Mouse (Mus musculus) intestine, embryonic 14.5 days (tissue): ENCODE measurements at regions not wholly inside any gene's neighbourhood (a gene's known extent, or its start where the extent isn't known, plus 50 kb on each side); places are given as distances from the start of the nearest gene placed in this dataset.

ENCODE experiments used
- ATAC-seq: fragments of 200-750 bp; cut with Nextera tagmentation; replicated peaks from 2 replicates; pipeline ENCODE4 v1.8.0; 2017; ENCODE audit warnings: low read depth, moderate number of reproducible peaks, moderate TSS enrichment, moderate library complexity; ENCODE audit not compliant: low FRiP score, low TSS enrichment
- DNase-seq: peaks from one replicate; pipeline ENCODE4 v3.0.0-alpha.2; 2018; ENCODE audit warnings: low spot score
- H3K27ac ChIP-seq: fragments of 300-500 bp; sonication (generic); 2 replicates; pipeline ENCODE4 v1.5.1; 2014; ENCODE audit warnings: low read depth, mild to moderate bottlenecking, control low read depth
- H3K27me3 ChIP-seq: fragments of 300-500 bp; sonication (generic); replicated peaks from 2 replicates; pipeline ENCODE4 v1.6.1; 2014; ENCODE audit warnings: low read length, control low read depth; ENCODE audit not compliant: control insufficient read depth, insufficient read depth
- H3K36me3 ChIP-seq: fragments of 300-500 bp; sonication (generic); 2 replicates; pipeline ENCODE4 v1.6.1; 2014; ENCODE audit warnings: low read length, control low read depth; ENCODE audit not compliant: control insufficient read depth, insufficient read depth
- H3K4me1 ChIP-seq: fragments of 300-500 bp; sonication (generic); replicated peaks from 2 replicates; pipeline ENCODE4 v1.6.1; 2014; ENCODE audit warnings: low read length, control low read depth, mixed read lengths; ENCODE audit not compliant: control insufficient read depth, insufficient read depth
- H3K4me2 ChIP-seq: fragments of 300-500 bp; sonication (generic); 2 replicates; pipeline ENCODE4 v1.6.1; 2014; ENCODE audit warnings: low read length
- H3K4me3 ChIP-seq: fragments of 300-500 bp; sonication (generic); 2 replicates; pipeline ENCODE4 v1.5.1; 2014; ENCODE audit warnings: low read depth, low read length, control low read depth, mixed read lengths
- H3K9ac ChIP-seq: fragments of 300-500 bp; sonication (generic); 2 replicates; pipeline ENCODE4 v1.6.1; 2014; ENCODE audit warnings: mild to moderate bottlenecking, low read length
- H3K9me3 ChIP-seq: fragments of 300-500 bp; sonication (generic); 2 replicates; pipeline ENCODE4 v1.6.1; 2016; ENCODE audit warnings: low read length, control low read depth; ENCODE audit not compliant: control insufficient read depth
- WGBS: fragments of 180-500 bp; shearing (Covaris S2); extraction: QIAGEN DNeasy Blood & Tissue Kit; methylation state at CpG from one replicate; pipeline ENCODE4 v1.1.7; 2014; 5-methylcytosine and 5-hydroxymethylcytosine counted together

- Histone ChIP-seq H3K27ac (no peak overlapping the region), H3K4me3 (no peak overlapping the region), H3K4me1 (peaks cover 5% of the 10 kb centered on the region; the same call in 1 of the 2 replicates), H3K4me2 (no peak overlapping the region), H3K9me3 (no peaks in the 10 kb centered on the region), H3K36me3 (no peaks in the 10 kb centered on the region), H3K9ac (no peak overlapping the region), H3K27me3 (no peaks in the 10 kb centered on the region)
- no peak for DNase-seq
- ATAC-seq, result no peak
- 74% methylated on average over 12 of the region's 12 CpGs for WGBS
Measured at GRCm38 (mm10) chr12:77855796-77856195, 338.2 kb upstream of the Gm6657 start.

DNA sequence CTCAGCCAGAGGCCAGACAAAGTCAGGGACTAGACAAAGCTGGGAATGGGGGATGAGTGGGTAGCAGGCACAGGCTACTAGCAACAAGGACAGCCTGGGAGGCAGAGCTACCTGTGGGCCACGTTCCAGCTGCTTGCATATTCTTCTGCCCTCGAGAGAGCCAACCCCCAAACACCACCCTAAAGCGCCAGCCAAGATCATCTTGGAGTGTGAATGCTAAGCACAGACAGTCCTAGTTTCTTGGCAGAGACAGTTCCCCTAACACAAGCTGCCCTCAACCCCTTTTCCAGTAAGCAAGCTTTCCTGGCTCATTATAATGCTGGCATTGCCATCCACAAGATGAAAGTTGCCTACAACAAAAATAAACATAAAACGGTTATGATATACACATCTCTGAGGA is 336.8 kb upstream of the Gm6657 start:
- no peaks in the 10 kb centered on the region for H3K36me3 ChIP-seq
- H3K4me1 ChIP-seq, result 0 out of 2 replicates have a peak, but pooled peaks cover 5% of the 10 kb centered on the region
- H3K9ac ChIP-seq, result no peak overlapping the region
- ATAC-seq (no peak), DNase-seq (no peak)
- H3K27ac ChIP-seq, result no peak overlapping the region
- H3K4me3 ChIP-seq, result no peak overlapping the region
- H3K9me3 ChIP-seq, result no peaks in the 10 kb centered on the region
- H3K4me2 ChIP-seq, result no peak overlapping the region
- H3K27me3 ChIP-seq, result no peaks in the 10 kb centered on the region
- 60% methylated on average over 4 of the region's 4 CpGs for WGBS

GRCm38 (mm10) chr12:77860769-77861557 is 333.1 kb upstream of the Gm6657 start:
- Histone ChIP-seq H3K27me3 (no peaks in the 10 kb centered on the region), H3K27ac (no peak overlapping the region), H3K4me2 (no peak overlapping the region), H3K4me1 (no peaks in the 10 kb centered on the region), H3K9me3 (no peaks in the 10 kb centered on the region), H3K9ac (no peak overlapping the region), H3K4me3 (no peak overlapping the region), H3K36me3 (no peaks in the 10 kb centered on the region)
- DNase-seq, result no peak
- ATAC-seq, result no peak
- 51% methylated on average over 13 of the region's 13 CpGs for WGBS

DNA sequence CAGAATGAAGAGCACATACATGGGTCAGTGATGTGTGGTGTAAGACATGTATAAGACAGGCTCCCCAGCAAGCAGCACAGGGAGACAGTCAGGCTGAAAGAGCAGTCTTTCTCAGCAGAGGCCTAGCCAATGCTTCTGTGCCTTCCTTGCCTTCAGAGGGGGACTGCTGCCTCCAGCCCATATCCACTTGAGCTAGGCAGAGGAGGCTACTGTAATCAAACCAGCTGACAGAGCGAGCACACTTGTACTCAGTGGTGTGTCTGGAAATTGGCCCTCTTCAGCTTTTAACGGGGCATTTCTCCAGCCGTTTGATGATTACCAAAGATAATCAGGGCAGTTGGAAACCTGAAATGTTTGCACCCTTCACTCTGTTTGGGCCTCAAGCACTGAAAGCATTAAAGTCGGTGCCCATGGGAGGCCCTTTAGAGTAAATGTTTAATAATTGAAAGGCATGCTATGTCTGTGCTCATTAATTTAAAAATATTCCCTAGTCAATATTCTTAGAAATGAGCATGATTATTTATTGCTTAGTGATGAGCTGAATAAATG is 326.0 kb upstream of the Gm6657 start:
- no peaks in the 10 kb centered on the region for H3K27me3 ChIP-seq
- no peak overlapping the region for H3K4me3 ChIP-seq
- H3K36me3 ChIP-seq, result no peaks in the 10 kb centered on the region
- WGBS, result 36% methylated on average over 4 of the region's 4 CpGs
- no peaks in the 10 kb centered on the region for H3K4me1 ChIP-seq
- H3K9ac ChIP-seq, result no peak overlapping the region
- no peak for DNase-seq
- no peak for ATAC-seq
- no peak overlapping the region for H3K27ac ChIP-seq
- no peak overlapping the region for H3K4me2 ChIP-seq
- no peaks in the 10 kb centered on the region for H3K9me3 ChIP-seq

GRCm38 (mm10) chr12:77869296-77869695 is 324.7 kb upstream of the Gm6657 start:
- Histone ChIP-seq H3K4me2 (no peak overlapping the region), H3K9ac (no peak overlapping the region), H3K4me3 (no peak overlapping the region), H3K27ac (no peak overlapping the region), H3K9me3 (no peaks in the 10 kb centered on the region), H3K36me3 (no peaks in the 10 kb centered on the region), H3K4me1 (no peaks in the 10 kb centered on the region), H3K27me3 (no peaks in the 10 kb centered on the region)
- ATAC-seq (no peak), DNase-seq (no peak)
- 92% methylated on average over 3 of the region's 3 CpGs for WGBS

- Histone ChIP-seq H3K9me3 (no peaks in the 10 kb centered on the region), H3K36me3 (no peaks in the 10 kb centered on the region), H3K9ac (no peak overlapping the region), H3K4me1 (no peaks in the 10 kb centered on the region), H3K4me3 (no peak overlapping the region), H3K4me2 (no peak overlapping the region), H3K27ac (no peak overlapping the region), H3K27me3 (no peaks in the 10 kb centered on the region)
- DNase-seq, result no peak
- ATAC-seq, result no peak
- whole genome bisulfite sequencing, result 71% methylated on average over 2 of the region's 2 CpGs
Measured at GRCm38 (mm10) chr12:77887335-77887734, 306.7 kb upstream of the Gm6657 start.

- no peak overlapping the region for H3K27ac ChIP-seq
- ATAC-seq (no peak), DNase-seq (no peak)
- WGBS, result 93% methylated on average over 6 of the region's 6 CpGs
- H3K9ac ChIP-seq, result no peak overlapping the region
- H3K4me3 ChIP-seq, result no peak overlapping the region
- no peak overlapping the region for H3K4me2 ChIP-seq
- H3K4me1 ChIP-seq, result peaks cover under 1% of the 10 kb centered on the region; the same call in 1 of the 2 replicates
- no peaks in the 10 kb centered on the region for H3K36me3 ChIP-seq
- no peaks in the 10 kb centered on the region for H3K9me3 ChIP-seq
- H3K27me3 ChIP-seq, result no peaks in the 10 kb centered on the region
Measured at GRCm38 (mm10) chr12:77891452-77891851, 302.6 kb upstream of the Gm6657 start.

- no peaks in the 10 kb centered on the region for H3K9me3 ChIP-seq
- H3K36me3 ChIP-seq, result no peaks in the 10 kb centered on the region
- H3K4me3 ChIP-seq, result no peak overlapping the region
- no peak overlapping the region for H3K27ac ChIP-seq
- H3K4me1 ChIP-seq, result peaks cover 3% of the 10 kb centered on the region; the same call in 1 of the 2 replicates
- no peak overlapping the region for H3K4me2 ChIP-seq
- H3K27me3 ChIP-seq, result no peaks in the 10 kb centered on the region
- H3K9ac ChIP-seq, result no peak overlapping the region
- ATAC-seq, result no peak
- DNase-seq, result no peak
Measured at GRCm38 (mm10) chr12:77894238-77894637, 299.8 kb upstream of the Gm6657 start.

GRCm38 (mm10) chr12:77895508-77895907 is 298.5 kb upstream of the Gm6657 start:
- Histone ChIP-seq H3K27me3 (no peaks in the 10 kb centered on the region), H3K36me3 (no peaks in the 10 kb centered on the region), H3K27ac (no peak overlapping the region), H3K4me2 (no peak overlapping the region), H3K9me3 (no peaks in the 10 kb centered on the region), H3K4me3 (no peak overlapping the region), H3K9ac (no peak overlapping the region), H3K4me1 (peaks cover 3% of the 10 kb centered on the region; the same call in 1 of the 2 replicates)
- DNase-seq (no peak), ATAC-seq (no peak)
- WGBS, result 52% methylated on average over 2 of the region's 2 CpGs
